Mouse (Mus musculus): ENCODE data around the gene Gm11541. TPM values are rescaled to one million over a fixed set of nuclear protein-coding genes. Genes with fewer than 3 reads are reported as not detected.
"Not testable (repeated sequence)": the region's sequence is repeated elsewhere in the genome, so short reads cannot be mapped to it uniquely, and the experiment has no call there.

Gm11541 gene
- total RNA-seq, 2 experiments from 2014 or later = not detected

DNA sequence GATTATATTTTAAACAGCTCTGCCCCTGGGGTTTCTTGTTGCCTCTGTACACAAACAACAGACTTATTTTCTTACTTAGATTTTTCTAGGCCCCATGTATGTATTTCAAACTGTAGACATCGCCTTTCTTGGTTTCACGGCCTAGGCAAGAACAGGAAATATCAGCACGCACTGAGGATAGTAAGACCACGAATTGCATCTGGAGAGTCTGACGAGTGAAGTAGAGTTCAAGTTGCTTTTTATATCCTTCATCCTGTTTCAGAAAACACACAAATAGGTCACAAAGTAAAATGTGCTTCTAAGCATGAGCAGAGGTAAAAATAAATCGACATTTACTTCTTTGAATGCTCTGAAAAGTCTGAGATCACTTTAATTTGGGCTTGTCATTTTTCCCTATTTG lies 8.8 kb downstream of the Gm11541 start:
- DNase-seq = no peak

DNA sequence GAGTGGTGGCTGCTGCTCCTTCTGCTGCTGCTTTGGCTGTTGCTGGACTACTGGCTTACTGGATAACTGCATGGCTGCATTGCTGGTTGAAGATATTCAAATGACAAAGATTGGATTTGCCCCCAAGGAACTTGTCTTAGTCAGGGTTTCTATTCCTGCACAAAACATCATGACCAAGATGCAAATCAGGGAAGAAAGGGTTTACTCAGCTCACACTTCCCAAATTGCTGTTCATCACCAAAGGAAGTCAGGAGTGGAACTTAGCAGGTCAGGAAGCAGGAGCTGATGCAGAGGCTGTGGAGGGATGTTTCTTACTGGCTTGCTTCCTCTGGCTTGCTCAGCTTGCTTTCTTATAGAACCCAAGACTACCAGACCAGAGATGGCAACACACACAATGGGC lies 11.8 kb downstream of the Gm11541 start:
- DNase-seq = not testable (repeated sequence)

DNA sequence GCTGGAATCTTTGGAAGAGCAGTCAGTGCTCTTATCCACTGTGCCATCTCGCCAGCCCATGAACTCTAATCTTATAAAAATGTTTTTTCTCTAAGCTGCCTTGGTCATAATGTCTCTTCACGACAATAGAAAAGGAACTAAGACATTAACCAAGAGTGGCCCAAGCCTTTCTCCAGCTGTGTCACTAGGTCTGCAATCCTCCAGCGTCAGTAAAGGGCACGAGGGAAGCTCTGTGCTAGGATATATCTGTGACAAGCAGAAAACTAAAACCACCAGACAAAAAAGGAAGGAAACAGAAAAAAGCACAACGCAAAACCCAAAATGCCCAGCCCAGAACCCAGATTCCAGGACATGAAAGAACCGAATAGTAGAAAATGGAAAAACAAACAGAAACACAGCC lies 17.1 kb downstream of the Gm11541 start:
- DNase-seq = no peak

DNA sequence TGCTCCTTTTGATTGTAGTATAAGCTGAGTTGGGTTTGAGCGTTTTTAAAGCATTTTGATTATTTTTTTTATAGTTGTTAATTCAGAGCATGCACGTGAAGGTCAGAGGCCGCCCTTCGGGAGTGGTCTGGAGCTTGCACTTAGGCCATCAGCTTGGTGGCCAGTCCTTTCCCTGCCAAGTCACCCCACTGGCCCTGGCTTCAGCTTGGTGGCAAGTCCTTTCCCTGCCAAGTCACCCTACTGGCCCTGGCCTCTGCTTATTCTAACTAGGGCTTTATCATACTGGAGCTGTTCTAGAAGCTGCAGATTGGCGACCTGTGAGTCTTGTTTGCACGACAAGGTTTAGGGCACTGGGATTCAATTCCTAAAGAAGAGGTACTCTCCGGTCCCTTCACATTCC lies 21.9 kb downstream of the Gm11541 start:
- no peak for DNase-seq

DNA sequence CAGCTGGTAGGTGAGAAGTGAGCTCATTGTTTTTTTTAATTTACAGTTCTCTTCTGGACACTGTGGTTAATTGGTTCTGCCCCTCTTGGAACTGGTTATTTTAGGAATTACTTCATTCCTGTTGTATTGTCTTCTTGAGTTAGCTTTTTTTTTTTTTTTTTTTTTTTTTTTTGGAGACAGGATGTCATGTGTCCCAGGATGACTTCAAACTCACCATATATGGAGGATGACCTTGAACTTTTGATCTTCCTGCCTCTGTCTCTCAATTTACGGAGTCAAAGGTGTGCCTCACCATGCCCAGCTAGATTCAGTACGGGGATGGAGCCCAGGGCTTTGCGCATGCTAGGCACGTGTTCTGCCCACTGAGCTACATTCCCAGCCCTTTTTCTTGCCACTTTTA lies 22.7 kb downstream of the Gm11541 start:
- no peak for DNase-seq

DNA sequence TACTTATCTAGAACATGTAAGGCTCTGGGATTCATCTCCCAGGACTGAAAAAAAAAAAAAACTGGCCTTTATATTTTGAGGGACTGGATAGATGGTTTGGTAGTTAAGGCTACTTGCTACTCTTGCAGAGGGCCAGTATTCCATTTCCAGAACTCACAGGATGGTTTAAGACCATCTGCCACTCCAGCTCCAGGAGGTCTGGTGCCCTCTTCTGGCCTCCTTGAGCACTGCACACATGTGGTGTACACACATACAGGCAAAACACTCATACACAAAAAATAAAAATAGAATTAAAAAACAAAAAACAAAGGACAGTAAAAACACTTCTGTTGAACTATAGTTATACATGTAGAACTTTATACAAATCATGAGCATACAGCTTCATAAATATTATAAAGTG lies 23.7 kb downstream of the Gm11541 start:
- DNase-seq = no peak

DNA sequence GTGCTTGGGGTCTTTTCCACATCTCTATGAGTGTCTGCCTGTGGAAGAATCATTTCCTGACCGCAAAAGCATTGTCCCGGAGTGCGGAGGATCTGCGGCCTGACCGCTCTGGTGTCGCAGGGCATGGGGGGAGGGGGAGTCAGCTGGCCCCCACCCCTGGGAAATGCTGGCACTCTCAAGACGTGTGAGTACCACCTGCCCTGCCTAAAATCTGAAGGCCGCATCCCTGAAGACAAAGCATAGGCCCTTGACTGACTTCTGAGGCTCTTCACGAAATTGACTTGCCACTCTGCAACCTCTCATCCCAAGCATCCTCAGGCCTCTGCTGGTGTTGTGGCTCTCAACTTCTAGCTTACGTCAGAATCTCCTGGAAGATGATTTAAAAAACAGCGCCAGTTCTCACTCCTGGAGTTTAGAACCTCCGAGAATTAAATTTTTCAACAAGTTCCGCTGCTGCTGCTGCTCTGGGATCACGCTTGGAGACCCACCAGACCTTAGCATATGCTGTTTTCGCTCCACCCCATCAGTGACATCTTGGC lies 26.6 kb downstream of the Gm11541 start:
- no peak for DNase-seq

DNA sequence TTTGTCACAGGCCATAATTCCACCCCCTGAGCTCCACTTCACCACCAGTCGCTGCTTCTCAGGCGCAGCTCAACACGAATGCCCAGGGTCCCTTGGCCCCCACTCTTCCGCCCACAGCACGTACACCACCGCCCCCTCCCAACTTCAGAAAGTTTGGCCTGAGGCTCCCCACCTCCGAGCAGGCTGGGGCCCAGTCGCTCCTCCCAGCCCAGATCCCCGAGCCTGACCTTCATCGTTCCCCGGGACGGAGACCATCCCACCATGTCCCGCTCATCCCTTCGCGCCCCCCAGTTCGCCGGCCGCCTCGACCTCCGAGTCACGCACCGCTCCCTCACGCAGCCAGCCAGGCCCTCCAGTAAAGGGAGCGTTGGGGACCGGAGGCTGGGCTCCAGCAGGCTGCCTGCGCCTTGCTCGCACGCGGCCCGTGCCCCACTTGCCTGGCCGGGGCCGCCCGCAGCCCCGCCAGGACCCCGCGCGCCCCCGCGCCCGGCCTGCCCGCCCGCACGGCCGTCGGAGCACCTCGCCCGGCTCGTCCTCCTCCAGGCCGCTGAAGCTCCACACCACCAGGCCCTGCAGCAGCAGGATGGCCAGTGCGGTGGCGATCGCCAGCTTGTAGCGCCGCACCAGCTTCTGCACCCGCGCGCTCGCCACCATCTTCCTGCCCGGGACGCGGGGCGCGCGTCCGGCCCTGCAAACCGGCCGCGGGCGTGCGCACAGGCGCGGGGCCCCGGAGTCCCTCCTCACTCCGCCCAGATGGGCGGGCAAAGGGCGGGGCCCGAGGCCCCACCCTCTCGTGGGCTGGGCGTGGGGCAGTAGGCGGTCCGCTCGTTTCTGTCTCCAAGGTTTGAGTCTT lies 27.3 kb downstream of the Gm11541 start, which contains the start of gene Xylt2:
TSS of gene Xylt2 (minus strand) at position 762 of the 853 bp plus-strand sequence.
- DNase-seq = peak; percentile 94

DNA sequence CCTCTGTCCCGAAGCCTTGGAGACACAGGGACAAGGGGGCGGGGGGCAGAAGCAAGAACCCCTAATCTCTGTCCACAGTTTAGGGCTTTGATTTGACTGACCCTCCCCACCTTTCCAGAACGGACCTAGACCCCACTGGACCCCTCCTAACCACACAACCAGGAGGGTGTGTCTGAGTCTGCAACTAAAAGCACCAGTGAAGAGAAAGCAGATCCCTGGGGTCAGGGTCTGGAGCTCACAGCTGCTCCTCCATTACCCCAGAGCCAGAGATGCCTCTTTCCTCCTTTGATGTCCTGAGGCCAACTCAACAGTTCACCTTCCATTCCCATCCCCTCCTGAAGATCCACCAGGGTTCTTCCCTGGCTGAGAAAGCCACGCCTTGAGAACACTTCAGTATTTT lies 28.0 kb downstream of the Gm11541 start:
- no peak for DNase-seq

DNA sequence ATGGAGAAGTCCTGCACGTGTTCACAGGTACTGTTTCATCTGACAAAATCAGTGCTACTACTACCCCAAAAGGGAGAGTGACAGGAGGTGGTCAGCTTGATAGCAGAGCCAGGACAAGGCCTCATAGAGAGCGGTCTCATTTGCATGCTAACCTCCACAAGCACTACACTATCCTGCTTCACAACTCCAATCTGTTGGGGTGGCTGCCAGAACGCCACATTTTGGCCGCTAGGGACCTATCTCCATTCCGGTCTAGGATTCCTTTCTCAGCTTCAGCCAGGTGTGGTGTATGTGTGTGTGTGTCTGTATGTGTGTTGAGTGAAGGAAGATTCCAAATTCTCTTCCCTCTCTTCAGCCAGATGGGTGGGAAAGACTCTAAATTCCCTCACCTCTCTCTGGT lies 28.9 kb downstream of the Gm11541 start:
- DNase-seq = no peak

DNA sequence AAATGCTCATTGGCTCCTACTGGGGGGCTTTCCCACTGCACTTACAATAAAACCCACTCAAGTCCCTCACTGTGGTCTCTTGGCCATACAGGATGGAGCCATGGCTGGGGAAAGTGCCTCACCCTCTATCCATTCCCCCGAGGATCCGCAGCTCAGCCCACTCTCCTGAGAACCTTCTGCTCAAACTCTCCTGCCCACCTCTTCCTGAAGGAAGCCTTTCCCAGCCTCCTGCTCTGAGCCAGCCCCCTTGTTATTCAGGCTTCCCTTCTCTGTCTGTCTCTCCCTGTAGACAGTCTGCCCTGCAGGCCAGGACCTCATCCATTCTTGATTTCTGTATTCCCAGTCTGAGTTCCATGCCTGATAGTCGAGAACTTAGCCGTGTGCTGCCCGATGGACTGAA lies 29.3 kb downstream of the Gm11541 start:
- no peak for DNase-seq

DNA sequence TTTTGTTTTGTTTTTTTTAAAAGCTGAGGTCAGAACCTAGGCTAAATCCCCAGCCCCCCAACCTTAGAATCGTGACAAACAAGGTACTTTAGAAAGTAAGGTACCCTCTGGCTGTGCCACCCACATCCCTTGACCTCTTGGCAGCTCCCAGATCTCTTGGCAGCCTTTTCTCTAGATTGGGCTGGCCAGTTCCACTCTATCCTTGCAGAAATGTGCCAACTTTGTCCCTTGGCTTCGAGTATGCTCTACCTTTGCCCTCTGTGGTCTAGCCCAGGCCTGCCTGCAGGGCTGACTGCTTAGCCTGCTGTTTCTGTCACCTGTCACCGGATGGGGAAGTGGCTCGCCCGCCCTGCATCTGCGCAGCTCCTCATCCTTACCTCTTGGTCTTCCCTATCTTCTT lies 39.0 kb downstream of the Gm11541 start:
- DNase-seq = no peak

DNA sequence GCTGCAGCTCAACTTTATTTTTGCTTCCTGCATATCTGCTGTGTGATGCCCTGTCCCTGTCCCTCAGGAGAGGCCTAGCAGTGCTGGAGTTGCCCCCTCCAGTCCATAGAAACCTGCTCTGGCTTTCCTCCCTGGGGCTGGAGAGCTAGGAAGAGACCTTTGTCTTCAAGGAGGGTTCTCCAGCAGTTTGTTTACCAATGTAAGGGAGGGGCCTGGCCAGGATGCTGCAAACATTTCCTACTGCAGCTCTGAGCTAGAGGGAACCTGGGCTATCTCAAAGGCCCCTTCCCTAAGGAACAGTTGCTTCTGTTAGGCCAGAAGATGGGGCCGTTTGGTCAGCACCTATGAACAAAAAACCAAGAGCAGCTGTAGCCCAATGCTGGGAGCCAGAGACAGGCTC lies 43.0 kb downstream of the Gm11541 start:
- no peak for DNase-seq

DNA sequence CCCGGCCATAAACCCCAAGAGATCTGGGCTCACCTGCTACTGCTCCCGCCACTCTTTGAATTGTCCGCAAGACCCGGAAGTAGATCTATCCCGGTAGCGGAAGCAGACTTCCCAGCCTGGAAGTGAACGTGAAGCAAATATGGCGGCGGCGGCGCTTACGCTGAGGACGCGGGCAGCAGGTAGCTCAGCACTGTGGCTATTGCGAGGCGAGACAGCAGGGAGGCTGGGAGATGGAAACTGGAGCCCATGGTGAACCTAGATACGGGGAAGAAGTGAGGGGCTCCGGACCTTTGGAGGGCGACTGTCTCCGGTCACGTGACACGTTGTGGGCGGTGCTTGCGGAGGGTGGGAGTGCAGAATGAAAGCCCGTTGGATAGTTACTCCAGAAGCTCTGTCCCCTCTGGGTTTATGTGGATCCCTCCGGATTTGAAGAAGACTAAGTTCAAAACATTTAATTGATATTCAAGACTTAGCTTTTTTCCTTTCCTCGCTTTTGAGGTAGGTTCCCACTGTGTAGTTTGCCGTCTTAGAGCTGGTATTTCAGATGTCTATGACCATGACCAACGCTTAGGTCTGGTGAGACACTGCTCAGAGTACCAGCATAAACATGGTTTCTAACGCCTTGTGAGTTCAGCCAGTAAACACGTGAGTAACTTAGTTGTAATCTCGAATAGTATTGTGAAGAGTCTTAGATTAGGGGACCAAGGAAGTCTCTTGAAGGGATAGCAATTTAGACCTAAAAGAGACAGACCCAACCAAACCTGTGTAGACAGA lies 50.4 kb downstream of the Gm11541 start, which contains the start of the genes Mrpl27 and Eme1:
TSS of gene Mrpl27 (plus strand) at position 105 of the 774 bp plus-strand sequence.
TSS of gene Eme1 (minus strand) at position 302 of the 774 bp plus-strand sequence.
- DNase-seq = peak; percentile 86

DNA sequence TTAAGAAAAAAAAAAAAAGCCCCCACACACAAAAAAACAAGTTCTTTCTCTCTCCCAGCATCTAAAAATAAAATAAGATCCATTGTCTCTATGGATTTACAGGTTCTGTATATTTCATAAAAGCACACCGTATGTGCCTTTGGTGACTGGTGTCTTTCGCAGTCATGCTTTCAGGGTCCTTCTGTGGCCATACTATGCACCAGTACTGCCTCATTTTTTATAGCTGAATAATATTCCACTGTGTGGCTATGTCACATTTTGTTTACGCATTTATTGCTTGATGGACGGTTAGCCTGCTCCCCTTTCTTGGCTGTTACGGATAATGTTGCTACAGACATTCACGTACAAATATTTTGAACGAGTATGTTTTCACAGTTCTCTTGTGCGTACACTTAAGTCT lies 51.3 kb downstream of the Gm11541 start:
- no peak for DNase-seq

DNA sequence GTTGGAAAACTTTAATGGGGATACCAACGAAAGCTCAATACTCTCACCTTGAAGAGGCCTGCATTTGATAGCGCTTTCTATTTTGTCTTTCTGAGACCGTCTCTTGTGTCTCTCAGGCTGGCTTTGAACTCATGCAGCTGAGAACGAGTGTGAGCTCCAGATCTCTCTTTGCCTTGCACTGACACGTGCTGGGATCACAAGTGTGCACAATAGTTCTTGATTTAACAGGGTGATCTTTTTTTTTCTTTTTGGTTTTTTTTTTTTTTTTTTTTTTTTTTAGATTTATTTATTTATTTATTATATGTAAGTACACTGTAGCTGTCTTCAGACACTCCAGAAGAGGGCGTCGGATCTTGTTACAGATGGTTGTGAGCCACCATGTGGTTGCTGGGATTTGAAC lies 53.1 kb downstream of the Gm11541 start:
- not testable (repeated sequence) for DNase-seq

DNA sequence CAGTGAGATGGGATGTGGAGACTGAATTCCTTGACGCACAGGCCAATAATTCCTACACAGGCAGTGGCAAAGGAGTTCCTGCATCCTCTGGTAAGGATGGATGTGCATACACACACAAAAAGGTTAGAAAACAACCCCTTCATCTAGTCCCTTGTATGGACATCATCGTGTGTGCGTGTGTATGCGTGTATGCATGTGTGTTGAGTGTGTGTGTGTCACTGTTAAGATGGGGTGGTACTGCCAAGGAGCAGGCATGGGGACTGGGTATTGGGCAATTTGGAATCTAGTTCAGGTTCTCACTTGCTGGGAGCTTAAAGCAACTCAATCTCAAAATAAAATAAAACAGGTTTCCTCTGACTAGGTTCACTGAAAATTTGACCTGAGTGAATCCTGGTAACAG lies 57.8 kb downstream of the Gm11541 start:
- DNase-seq = no peak

Other genes starting within 250 kb of the Gm11541 start
- 10 to 100 TPM; 48.7 to 52.8 TPM for gene Cacna1g, start 230.3 kb downstream of the Gm11541 start, total RNA-seq (2021)
- gene Spata20, start 218.3 kb downstream of the Gm11541 start, total RNA-seq (2021) = 1 to 10 TPM in 1 of 2 experiments, under 1 TPM in 1; 0.61 to 1.5 TPM
- 10 to 100 TPM; 31.3 to 34.3 TPM for gene Epn3, start 204.5 kb downstream of the Gm11541 start, total RNA-seq (2021)
- 1 to 10 TPM; 5.9 to 6.3 TPM for gene Mycbpap, start 182.8 kb downstream of the Gm11541 start, total RNA-seq (2021)
- gene Rsad1, start 155.2 kb downstream of the Gm11541 start, total RNA-seq (2021) = 10 to 100 TPM; 12.3 to 13.0 TPM
- gene Chad, start 139.5 kb downstream of the Gm11541 start, total RNA-seq (2021) = under 1 TPM; 0.61 to 0.62 TPM
- 10 to 100 TPM; 29.8 to 30.4 TPM for gene Acsf2, start 102.6 kb downstream of the Gm11541 start, total RNA-seq (2021)
- 10 to 100 TPM; 85.0 to 91.8 TPM for gene Lrrc59, start 74.7 kb downstream of the Gm11541 start, total RNA-seq (2021)
- gene Mrpl27, start 50.7 kb downstream of the Gm11541 start, total RNA-seq (2021) = 10 to 100 TPM; 72.9 to 78.9 TPM
- 1 to 10 TPM; 4.2 to 5.1 TPM for gene Eme1, start 50.5 kb downstream of the Gm11541 start, total RNA-seq (2021)
- 10 to 100 TPM; 17.9 to 20.4 TPM for gene Xylt2, start 27.0 kb downstream of the Gm11541 start, total RNA-seq (2021)
- 1 to 10 TPM in 1 of 2 experiments, under 1 TPM in 1; 0.97 to 1.4 TPM for gene Cdc34b, start 37.3 kb upstream of the Gm11541 start, total RNA-seq (2021)
- not detected for gene Tmem92, start 78.2 kb upstream of the Gm11541 start, total RNA-seq (2021)
- gene Col1a1, start 231.7 kb upstream of the Gm11541 start, total RNA-seq (2021) = 100 to 1,000 TPM; 861 to 965 TPM

Measured in heart, postnatal 4 days (tissue).